Mouse (Mus musculus) olfactory bulb, adult 2 months (tissue): ENCODE measurements around the gene Rpl37.

Source experiments
- CTCF ChIP-seq: fragments of 200-500 bp; IDR thresholded peaks from 2 replicates; pipeline ENCODE4 v1.5.1; 2012; ENCODE audit warnings: low read depth, mild to moderate bottlenecking, low read length, moderate library complexity; ENCODE audit not compliant: insufficient read depth
- POLR2A ChIP-seq: fragments of 200-500 bp; IDR thresholded peaks from 2 replicates; pipeline ENCODE4 v1.6.1; 2012; ENCODE audit warnings: mild to moderate bottlenecking, low read depth, low read length, moderate library complexity; ENCODE audit not compliant: insufficient read depth

DNA sequence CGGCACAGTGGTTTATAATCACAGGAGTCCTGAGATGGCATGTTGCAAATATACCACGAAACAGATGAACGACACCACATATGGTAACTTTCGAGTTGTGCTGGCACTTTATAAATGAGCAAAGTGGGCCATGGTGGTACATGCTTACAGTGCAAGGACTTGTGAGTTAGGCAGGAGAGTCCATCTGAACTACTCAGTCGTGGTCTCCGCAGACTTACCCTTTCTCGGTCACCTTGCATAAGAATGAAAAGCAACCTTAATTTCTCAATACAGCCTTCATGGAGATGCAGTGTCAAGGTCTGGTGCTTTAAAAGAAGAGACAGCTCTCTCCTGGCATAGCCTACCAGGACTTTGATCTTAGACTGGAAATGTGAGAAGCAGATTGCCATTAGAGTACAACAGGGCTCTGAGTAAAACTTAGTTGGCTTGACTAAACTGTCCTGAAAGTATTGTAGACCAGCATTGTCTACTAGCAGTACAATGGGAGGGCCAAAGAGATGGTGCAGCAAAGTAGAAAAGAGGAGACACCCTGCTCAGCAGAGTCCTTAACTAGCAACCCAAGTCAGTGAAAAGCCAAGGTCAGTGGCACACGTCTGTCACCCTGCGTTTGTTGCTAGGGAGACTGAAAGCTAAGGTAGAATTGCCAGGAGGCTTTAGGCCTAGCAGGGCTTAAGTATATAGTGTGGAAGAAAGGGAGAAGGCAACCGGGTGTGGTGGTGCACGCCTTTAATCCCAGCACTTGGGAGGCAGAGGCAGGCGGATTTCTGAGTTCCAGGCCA lies 5.3 kb downstream of the Rpl37 start:
- TF ChIP-seq CTCF (no peak), POLR2A (no peak)
